Mouse (Mus musculus) hematopoietic stem cell, adult 5-6 weeks (primary cell): ENCODE results near the gene Tmem33. TPM values are rescaled to one million over a fixed set of nuclear protein-coding genes. Genes with fewer than 3 reads are reported as not detected.

ENCODE experiments used
- ATAC-seq, 2 experiments: fragments of 125-278 bp in 1 of 2; replicated peaks in 1 of 2; 2 replicates each; pipeline ENCODE4 v1.8.0; 2016 to 2017; ENCODE audit warnings: inconsistent platforms in 2 of 2, mild to moderate bottlenecking in 2 of 2, moderate number of reproducible peaks in 2 of 2, low read depth in 1 of 2, moderate TSS enrichment in 1 of 2; ENCODE audit not compliant: low FRiP score in 2 of 2, poor library complexity in 2 of 2, severe bottlenecking in 2 of 2, insufficient read depth in 1 of 2, low TSS enrichment in 1 of 2
- total RNA-seq: library from RNA; stranded (forward); fragments of 172-1452, 232-1000 nt; gene quantifications from 2 replicates; pipeline ENCODE4 v1.2.3, GENCODE M21; 2017

The Tmem33 gene
- total RNA-seq, 1 experiment from 2014 or later = 67.7 TPM

DNA sequence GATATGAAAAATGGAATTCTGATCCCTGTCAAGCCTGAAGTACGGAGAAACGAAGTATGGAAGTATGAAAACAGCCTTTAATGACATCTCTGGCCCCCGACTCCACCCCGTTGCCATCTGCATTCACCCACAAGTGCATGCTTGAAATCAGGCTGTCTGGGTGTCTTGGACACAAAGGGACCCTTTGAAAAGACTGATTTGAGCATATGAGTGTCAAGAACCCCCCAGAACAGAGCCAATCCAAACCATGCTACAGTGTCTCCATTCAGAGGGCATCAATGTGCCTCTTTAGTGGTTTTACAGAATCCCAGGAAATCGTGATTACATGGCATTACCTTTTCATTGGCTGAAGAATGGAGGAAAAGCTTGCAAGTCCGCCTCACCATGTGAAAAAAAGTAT lies 18.7 kb upstream of the Tmem33 start:
- no peak for ATAC-seq

DNA sequence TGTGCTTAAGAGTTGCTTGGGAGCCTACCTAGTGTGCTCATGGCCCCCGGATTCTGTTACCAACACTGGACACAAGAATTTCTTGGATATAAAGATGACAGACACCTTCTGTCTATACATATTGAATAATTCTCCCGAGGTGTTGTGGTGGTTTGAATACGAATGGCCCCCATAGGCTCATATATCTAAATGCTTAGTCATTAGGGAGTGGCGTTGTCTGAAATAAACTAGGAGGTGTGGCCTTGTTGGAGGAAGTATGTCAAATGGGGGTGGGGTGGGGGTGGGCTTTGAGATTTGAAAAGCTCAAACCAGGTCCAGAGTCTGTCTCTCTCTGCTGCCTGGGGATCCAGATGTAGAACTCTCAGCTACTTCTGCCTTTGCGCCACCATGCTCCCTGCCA lies 17.1 kb upstream of the Tmem33 start:
- no peak for ATAC-seq

DNA sequence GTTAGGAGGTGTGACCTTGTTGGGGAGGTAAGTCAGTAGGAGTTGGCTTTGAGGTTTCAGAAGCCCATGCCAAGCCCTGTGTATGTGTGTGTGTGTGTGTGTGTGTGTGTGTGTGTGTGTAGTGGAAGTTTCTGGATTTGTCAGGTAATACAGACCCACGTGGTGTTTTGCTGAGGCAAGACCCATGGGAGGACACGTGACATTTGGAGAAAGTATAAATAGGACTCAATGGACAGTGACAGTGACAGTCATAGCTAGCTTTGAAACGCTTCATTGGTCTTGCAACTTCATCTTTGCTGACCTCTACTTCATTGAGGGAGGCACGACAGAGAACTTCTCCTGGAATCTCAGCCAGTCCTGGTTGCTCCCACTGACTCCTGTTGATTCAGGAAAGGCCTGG lies 8.1 kb upstream of the Tmem33 start:
- ATAC-seq = no peak

DNA sequence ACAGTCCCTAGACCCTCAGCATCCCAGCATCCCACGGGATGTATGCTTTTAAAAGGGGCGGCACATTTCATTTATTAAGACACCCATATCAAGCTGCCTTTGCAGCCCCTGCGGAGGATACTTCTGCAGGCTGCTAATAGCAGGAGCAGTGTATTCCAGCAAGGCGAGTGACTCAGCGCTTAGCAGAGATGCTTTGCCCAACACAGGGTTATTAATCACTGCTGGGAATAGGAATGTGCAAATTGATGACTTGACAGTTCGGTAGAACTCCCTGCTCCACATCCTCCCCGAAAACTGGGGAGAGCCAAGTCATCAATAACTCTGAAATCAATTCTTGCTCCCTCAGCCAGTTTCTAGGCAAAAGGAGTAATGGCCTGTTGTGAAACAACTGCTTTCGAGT lies 4.7 kb upstream of the Tmem33 start:
- ATAC-seq = no peak

DNA sequence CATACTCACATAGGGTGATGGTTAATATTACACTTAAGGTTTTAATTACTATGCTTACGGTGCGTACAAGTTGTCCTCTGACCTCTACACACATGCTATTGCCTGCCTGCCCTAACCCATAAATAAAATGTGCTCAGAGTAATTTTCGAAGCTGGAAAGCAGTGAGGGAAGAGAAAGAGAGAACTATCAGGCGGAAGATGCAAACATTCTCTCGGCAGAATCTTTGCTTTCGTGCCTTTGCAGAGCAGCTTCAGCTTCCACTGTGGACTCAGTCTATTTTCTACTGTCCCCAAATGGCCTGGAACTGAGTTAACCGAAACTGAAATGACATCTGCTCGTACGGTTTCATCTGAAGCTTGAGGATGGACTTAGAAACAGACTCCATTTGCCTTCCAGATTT lies 1.9 kb upstream of the Tmem33 start:
- ATAC-seq = no peak

DNA sequence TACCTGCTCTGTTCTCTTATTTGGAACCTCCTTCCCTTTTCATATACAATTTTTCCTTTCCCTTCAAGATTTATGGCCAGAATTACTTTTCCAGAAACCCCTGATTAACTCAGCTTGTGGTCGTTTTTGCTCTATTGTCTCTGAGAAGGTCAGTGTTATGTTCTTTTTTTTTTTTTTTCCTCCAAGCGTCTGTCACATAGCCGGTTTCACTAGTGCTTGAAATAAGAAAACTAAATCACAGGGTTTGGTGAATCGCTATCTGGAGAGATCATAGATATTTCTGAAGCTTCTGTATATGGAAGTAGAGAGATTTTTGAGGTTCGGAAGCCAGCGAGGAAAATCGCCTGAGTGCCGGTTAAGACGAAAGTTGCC lies 220 bp upstream of the Tmem33 start:
- ATAC-seq = no peak; a peak in 1 of 4 replicates

DNA sequence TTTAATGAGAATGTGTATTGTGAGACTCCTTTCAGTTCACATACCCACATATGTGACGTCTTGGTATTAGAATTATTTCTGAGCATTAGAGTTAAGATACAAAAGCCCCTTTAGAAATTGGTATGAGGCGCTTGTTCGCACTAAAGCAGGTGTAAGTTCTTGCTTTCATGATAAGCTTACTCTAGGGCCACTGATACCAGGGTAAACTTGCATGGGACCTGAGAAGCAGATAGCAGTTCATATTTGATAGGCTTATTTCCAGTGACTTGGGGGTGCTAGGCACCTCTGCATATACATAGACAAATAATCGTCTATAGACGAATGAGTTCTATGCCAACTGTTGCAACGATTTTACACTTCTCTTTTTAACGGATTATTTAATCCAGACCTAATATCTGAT lies 2.6 kb downstream of the Tmem33 start:
- no peak for ATAC-seq

DNA sequence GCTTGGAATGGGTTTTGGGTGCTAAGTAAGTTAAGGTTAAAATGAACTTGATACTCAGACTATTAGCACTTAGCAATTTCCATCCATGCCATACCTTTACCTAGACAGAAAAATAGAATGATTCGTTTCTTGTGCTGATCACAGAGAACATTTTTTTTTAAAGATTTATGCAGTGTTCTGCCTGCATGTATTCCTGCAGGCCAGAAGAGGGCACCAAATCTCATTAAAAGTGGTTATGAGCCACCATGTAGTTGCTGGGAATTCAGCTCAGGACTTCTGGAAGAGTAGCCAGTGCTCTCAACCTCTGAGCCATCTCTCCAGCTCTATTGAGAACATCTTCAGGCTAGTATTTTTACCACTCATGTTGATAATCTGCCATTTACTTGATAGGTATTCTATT lies 5.7 kb downstream of the Tmem33 start:
- no peak for ATAC-seq

DNA sequence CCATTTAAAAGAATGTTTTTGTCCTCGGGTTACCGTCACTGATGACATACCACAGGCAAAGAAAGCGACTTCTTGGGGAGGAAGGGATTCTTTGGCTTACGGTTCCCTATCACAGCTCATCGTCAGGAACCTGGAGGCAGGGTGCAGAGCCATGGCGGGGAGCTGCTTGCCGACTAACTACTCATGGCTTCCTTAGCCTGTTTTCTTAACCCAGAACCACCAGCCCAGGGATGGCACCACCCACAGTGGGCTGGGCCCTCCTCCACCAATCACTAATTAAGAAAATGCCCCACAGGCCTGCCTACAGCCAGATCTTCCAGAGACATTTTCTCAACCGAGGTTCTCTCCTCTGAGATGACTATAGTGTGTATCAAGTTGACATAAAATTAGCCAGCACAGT lies 8.9 kb downstream of the Tmem33 start:
- ATAC-seq = no peak

DNA sequence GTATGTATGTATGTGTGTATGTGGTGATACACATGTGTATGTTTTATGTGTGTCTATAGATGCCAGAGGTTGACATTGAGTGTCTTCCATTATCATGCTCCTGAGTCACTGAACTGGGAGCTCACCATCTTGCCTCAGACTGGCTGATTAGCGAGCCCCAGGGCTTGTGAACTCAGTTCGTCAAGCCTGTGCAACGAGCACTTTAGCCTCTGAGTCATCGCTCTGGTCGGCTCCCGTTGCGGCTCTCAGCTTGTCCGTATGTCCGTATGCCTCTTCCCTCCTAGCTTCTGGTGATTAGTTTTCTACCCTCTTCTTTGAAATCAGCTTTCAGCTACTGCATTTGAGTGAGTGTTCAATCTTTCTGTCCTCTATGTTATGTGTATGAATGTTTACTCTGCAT lies 19.0 kb downstream of the Tmem33 start:
- ATAC-seq = no peak

DNA sequence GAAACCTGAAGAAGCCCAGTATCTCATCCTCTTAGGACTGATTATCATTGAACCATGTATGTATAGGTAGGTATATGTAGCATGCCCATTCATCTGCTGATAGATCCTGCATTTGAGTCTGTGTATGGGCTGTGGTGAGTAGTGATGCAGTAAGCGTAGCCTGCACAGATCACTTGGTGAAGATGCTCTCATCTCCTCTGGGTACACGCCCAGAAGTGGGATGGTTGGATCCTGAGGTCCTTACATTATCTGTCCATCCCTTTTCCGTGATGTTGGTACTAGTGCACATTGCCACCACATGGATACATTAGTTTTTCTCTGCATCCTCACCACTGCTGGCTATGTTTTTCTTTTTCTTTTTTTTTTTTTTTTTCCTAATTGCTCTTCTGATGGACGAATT lies 19.5 kb downstream of the Tmem33 start:
- ATAC-seq = no peak

DNA sequence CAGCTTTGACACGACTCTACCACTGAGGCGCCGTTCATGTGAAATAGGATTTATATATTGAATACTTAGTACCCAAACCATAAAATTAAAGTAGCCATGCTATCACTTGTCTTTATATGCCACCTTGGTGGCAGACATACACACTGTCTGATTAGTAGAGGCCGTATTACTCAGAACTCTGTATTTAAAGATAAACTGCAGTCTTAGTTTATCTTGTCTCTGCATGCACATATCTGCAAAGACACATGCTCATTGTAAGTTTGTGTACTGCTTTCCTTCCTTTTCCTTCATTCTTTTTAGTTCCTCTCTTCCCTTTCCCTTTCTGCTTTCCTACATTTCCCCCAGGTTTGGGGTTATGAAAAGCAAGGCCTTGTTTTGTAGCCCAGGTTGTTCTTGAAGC lies 20.0 kb downstream of the Tmem33 start:
- ATAC-seq = no peak; a peak in 1 of 4 replicates

DNA sequence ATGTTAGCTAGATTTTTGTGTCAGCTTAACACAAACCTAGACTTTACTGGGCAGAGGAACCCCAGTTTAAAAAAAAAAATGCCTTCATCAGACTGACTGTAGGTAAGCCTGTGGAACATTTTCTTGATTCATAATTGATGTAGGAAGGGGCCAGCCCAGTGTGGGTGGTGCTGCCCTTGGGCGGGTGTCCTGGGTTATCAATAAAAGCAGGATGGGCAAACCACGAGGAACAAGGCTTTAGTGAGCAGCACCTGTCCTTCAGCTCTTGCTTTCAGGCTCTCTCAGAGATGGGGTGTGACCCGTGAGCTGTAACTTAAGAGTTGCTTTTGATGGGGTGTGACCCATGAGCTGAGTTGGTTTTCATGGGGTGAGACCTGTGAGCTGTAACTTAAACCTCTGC lies 34.7 kb downstream of the Tmem33 start:
- no peak for ATAC-seq

DNA sequence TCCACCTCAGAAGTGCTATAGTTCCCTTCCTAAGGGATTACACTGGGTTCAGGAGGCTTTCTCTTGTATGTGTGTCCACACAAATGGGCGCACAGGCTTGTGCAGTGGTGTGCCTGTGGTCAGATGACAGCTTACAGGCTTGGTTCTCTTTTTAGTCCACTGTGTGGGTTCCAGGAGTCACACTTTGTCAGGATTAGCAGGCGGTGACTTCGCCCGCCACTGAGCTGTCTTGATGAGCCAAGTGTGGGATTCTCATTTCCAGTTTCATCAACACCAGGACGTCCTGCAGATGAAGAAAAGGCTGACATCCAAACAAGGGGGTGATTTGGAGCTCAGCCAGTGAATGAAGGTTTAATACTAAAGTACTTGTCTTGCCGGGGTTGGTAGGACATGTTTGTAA lies 35.3 kb downstream of the Tmem33 start:
- ATAC-seq = no peak

DNA sequence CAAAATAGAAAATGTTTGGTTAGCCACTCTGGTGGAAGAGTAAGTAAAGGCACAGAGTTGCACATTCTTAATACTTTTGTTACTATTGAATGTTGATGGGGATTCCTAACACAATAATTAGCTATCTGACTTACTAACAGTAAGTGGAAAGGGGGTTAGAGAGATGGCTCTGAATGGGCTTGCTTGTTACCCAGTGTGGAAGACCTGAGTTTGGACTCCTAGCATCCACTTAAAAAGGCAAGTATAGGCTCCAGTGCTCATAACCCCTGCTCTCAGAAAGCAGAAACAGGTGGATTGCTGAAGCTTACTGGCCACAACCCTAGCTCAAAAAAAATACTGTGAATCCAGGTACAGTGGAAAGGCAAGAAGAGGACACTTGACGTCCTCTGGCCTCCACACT lies 35.8 kb downstream of the Tmem33 start:
- no peak for ATAC-seq

DNA sequence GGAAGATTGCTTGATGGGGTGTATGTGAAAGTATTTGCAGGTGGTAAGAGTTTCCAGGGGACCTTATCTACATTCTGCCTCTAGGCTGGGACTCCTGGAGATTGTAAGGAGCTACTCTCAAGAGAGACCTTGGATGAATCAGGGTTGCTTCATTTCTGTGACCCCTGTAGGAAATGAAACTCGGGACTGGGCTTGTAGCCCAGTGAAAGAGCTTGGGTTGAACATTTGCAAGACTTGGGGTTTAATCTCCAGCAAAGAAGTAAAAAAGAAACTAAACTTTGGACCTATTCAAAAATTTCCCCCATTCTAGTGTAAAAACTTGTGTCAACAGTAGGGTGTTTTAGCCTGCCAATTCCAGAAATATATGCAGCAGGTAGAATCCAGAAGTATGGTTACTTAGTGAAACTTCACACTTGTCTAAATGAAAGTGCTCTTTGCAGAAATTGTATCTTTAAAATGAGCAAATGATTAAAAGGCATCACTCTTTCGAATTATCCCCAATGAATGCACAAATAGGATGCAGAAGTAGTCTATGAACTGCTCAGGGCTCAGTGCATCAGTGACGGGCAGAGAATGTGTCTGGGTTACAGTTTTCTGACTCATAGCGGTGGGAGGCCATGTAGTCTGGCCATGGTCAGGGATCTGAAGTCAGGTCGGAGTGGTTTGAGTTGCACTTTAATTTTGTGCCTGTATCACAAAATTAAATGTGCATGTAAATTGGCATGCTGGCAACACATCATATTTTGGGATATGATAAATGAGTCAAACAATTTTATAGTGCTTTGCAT lies 36.9 kb downstream of the Tmem33 start:
- ATAC-seq = no peak

DNA sequence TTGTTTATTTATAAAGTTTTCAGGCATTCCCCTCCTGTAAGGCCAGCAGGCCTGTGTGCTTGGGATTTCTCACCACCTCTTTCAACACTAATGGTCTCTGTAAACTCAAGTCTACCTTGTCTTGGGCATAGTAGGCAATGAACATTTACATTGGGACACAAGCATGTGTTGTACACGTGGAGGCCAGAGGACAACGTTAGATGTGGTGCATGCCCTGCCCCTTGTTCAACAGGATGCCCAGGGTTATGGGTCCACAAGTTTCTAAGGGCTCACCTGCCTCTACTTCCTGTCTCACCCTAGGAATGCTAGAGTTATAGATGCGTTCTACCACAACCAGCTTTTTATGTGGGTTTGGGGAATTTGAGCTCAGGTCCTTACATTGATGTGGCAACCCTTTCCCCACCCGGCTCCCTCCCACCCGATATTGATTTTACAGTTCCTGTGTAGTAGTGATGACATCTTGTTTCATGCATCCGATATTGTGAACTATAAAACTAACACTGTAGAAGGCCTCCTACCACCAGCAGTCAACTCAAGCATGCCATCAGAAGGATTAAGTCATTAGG lies 39.6 kb downstream of the Tmem33 start:
- ATAC-seq = no peak

DNA sequence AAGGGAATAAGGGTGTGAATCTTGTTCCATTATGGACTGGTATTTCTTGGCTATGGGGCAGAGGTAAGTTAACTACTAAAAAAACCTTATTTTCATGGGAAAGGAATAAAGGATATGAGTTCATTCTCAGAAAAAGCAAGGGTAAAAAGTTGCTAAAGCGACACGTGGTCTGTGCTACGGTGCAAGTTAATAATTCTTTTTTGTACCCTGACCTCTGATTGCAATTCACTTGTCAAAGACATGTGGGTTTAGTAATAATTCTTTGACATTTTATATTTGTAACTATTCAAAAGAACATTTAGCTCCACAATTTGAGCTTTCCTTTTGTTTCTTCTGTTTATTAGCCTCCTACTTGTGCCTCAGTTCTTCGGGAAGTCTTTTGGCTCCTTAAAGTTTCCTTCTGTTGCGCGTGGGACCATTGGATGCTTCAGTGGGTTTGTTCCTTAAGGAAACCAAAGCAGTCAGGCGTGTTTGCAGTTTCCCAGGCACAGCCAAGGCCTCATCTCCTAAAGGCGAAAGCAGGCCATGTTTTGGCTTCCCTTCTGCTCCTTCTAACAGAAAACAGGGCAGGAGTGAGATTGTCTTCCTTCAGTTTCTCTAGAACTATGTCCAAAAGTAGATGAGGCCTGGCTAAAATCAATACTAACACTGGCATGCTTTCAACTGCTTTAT lies 40.7 kb downstream of the Tmem33 start:
- no peak for ATAC-seq
